Mouse (Mus musculus) lung, adult 2 months (tissue): ENCODE results near the gene Rai1.

Experiments
- CTCF ChIP-seq: fragments of 200-500 bp; IDR thresholded peaks from 2 replicates; pipeline ENCODE4 v1.5.1; 2011; ENCODE audit warnings: mild to moderate bottlenecking, low read length, control low read depth; ENCODE audit not compliant: insufficient read depth
- POLR2A ChIP-seq: fragments of 200-500 bp; IDR thresholded peaks from 2 replicates; pipeline ENCODE4 v1.6.1; 2011; ENCODE audit warnings: low read depth, mild to moderate bottlenecking, control low read depth, low read length, borderline replicate concordance; ENCODE audit errors: extremely low read depth

- TF ChIP-seq CTCF = no peak
- TF ChIP-seq POLR2A = no peak
Measured at GRCm38 (mm10) chr11:60206207-60206606, 101.4 kb downstream of the Rai1 start.
